Comparison of ENCODE assay signal across 28 mouse cellular contexts in the genomic region with DNA sequence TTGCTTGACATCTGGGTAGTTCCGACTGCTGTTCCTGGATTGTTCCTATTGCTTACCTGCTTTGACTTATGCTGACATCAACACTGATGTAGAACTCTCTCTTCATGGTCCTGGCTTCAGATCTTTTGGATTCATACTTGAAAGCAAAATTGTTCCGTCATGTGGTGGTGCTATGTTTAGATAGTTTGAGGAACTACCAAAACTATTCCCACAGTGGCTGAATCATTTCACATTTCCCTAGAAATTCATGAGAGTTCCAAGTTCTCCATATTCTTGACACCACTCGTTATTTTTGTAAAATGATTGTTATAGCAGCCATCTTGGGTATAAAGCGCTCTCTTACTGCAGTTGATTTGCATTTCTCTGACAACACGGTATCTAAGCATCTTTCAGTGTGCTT.
"Had no signal": no experiment of that assay in that cellular context is flagged by ENCODE, and none has a peak within 500 bp of the region (broad histone marks: within the 10 kb centered on the region; RNA-seq: fewer than 3 reads in every experiment).

No protein-coding gene starts in this region.

- H3K36me3 ChIP-seq: embryonic facial prominence, embryonic 10.5 days; embryonic facial prominence, embryonic 12.5 days; embryonic facial prominence, embryonic 13.5 days; embryonic facial prominence, embryonic 15.5 days; forebrain, embryonic 10.5 days; forebrain, embryonic 12.5 days; forebrain, embryonic 15.5 days; heart, embryonic 10.5 days had no signal

- H3K4me3 ChIP-seq: embryonic facial prominence, embryonic 10.5 days; embryonic facial prominence, embryonic 12.5 days; embryonic facial prominence, embryonic 13.5 days; embryonic facial prominence, embryonic 15.5 days; erythroblast, embryonic 14.5 days; forebrain, embryonic 10.5 days; forebrain, embryonic 12.5 days; forebrain, embryonic 13.5 days; forebrain, embryonic 15.5 days; gastrocnemius, adult 2 months; heart, adult 2 months; heart, embryonic 10.5 days had no signal

- DNase-seq: cerebellum, adult 8-10 months; cerebellum, adult 9-10 months; cerebellum, adult 9-11 months; cerebellum, postnatal 10 days; cerebellum, postnatal 14 days; cerebellum, postnatal 25 days; cerebellum, postnatal 36 days; embryo, embryonic 11 days; forebrain, postnatal 0 days; gastrocnemius, adult 2 months; gastrocnemius, postnatal 10 days; gastrocnemius, postnatal 25 days; gastrocnemius, postnatal 36 days; heart, adult 11 months; heart, adult 18-20 months; heart, adult 2 months had no signal

- H3K4me2 ChIP-seq: embryonic facial prominence, embryonic 12.5 days; embryonic facial prominence, embryonic 13.5 days; embryonic facial prominence, embryonic 15.5 days; forebrain, embryonic 12.5 days; forebrain, embryonic 13.5 days; forebrain, embryonic 15.5 days had no signal

- ATAC-seq: forebrain, embryonic 13.5 days; forebrain, embryonic 14.5 days; forebrain, embryonic 15.5 days; forebrain, embryonic 16.5 days; forebrain, postnatal 0 days had no signal

- H3K27ac ChIP-seq: embryonic facial prominence, embryonic 10.5 days; embryonic facial prominence, embryonic 12.5 days; embryonic facial prominence, embryonic 13.5 days; embryonic facial prominence, embryonic 15.5 days; forebrain, embryonic 10.5 days; forebrain, embryonic 12.5 days; forebrain, embryonic 13.5 days; forebrain, embryonic 15.5 days; gastrocnemius, adult 2 months; heart, adult 2 months; heart, embryonic 10.5 days had no signal

- H3K27me3 ChIP-seq: embryonic facial prominence, embryonic 12.5 days; embryonic facial prominence, embryonic 13.5 days; embryonic facial prominence, embryonic 15.5 days; forebrain, embryonic 12.5 days; forebrain, embryonic 13.5 days; forebrain, embryonic 15.5 days had no signal

- H3K4me1 ChIP-seq: embryonic facial prominence, embryonic 10.5 days; embryonic facial prominence, embryonic 12.5 days; embryonic facial prominence, embryonic 15.5 days; forebrain, embryonic 10.5 days; forebrain, embryonic 12.5 days had no signal

- H3K9me3 ChIP-seq: embryonic facial prominence, embryonic 10.5 days; embryonic facial prominence, embryonic 12.5 days; embryonic facial prominence, embryonic 13.5 days; embryonic facial prominence, embryonic 15.5 days; forebrain, embryonic 10.5 days; forebrain, embryonic 12.5 days; forebrain, embryonic 13.5 days; forebrain, embryonic 15.5 days; heart, embryonic 10.5 days had no signal

- H3K9ac ChIP-seq: embryonic facial prominence, embryonic 12.5 days; embryonic facial prominence, embryonic 13.5 days; embryonic facial prominence, embryonic 15.5 days; forebrain, embryonic 12.5 days; forebrain, embryonic 13.5 days; forebrain, embryonic 15.5 days; forebrain, postnatal 0 days had no signal
